Mouse (Mus musculus) adrenal gland, postnatal 36 days (tissue): ENCODE measurements around the gene Tnfaip2. TPM values are rescaled to one million over a fixed set of nuclear protein-coding genes. Genes with fewer than 3 reads are reported as not detected.

ENCODE experiments used
- DNase-seq, 2 experiments: peaks; one replicate each; pipeline ENCODE4 v3.0.0; 2021; ENCODE audit warnings: mixed read lengths in 1 of 2
- long read RNA-seq, 2 experiments: library from polyadenylated mRNA; stranded (forward); transcript quantifications; one replicate each; pipeline ENCODE4 v2.0.0; 2021; ENCODE audit warnings: borderline sequencing depth in 2 of 2
- total RNA-seq, 2 experiments: library from RNA; stranded (reverse); gene quantifications; 2 replicates each; pipeline ENCODE4 v1.2.3; 2021

Tnfaip2 gene
- 10 to 100 TPM; 13.9 to 14.3 TPM for total RNA-seq
- long read RNA-seq, experiment 1, partial matches to known transcripts, result 2 of 7 reads
- long read RNA-seq, experiment 1, other reads (novel, unspliced or antisense), result 2 of 7 reads
- long read RNA-seq, experiment 2, partial matches to known transcripts, result 0 of 1 reads
- long read RNA-seq, experiment 2, other reads (novel, unspliced or antisense), result 0 of 1 reads

GRCm38 (mm10) chr12:111442309-111443010, at the start of gene Tnfaip2:
Gene Tnfaip2 (plus strand): TSS chr12:111442469.
- DNase-seq, result peak; percentile 89 to 92

GRCm38 (mm10) chr12:111394008-111394407, 48.3 kb upstream of the Tnfaip2 start:
- peak; percentile 60 to 70 for DNase-seq

- DNase-seq, result peak; percentile 51 to 59
Observed at GRCm38 (mm10) chr12:111396997-111397396, 45.3 kb upstream of the Tnfaip2 start.

- DNase-seq, result peak; percentile 76 to 83
Observed at GRCm38 (mm10) chr12:111401454-111402184, 40.6 kb upstream of the Tnfaip2 start.

GRCm38 (mm10) chr12:111404880-111405279, 37.4 kb upstream of the Tnfaip2 start:
- DNase-seq, result no peak

- DNase-seq, result no peak
Observed at GRCm38 (mm10) chr12:111406622-111407021, 35.6 kb upstream of the Tnfaip2 start, which contains the start of gene Lbhd2. Gene Lbhd2 (plus strand): TSS chr12:111406809.

GRCm38 (mm10) chr12:111409583-111409982, 32.7 kb upstream of the Tnfaip2 start:
- DNase-seq, result no peak

- no peak for DNase-seq
Observed at GRCm38 (mm10) chr12:111411631-111412355, 30.5 kb upstream of the Tnfaip2 start.

- DNase-seq, result no peak
Observed at GRCm38 (mm10) chr12:111412581-111413284, 29.5 kb upstream of the Tnfaip2 start.

GRCm38 (mm10) chr12:111413300-111413699, 29.0 kb upstream of the Tnfaip2 start:
- DNase-seq, result peak; percentile 94 to 96

GRCm38 (mm10) chr12:111416921-111417779, 25.1 kb upstream of the Tnfaip2 start, which contains the start of gene Exoc3l4:
Gene Exoc3l4 (plus strand): TSS chr12:111417017.
- no peak for DNase-seq

- DNase-seq, result no peak
Observed at GRCm38 (mm10) chr12:111419918-111420317, 22.4 kb upstream of the Tnfaip2 start.

GRCm38 (mm10) chr12:111420946-111421709, 21.1 kb upstream of the Tnfaip2 start:
- no peak for DNase-seq

GRCm38 (mm10) chr12:111422852-111423251, 19.4 kb upstream of the Tnfaip2 start:
- no peak for DNase-seq

GRCm38 (mm10) chr12:111423570-111424129, 18.6 kb upstream of the Tnfaip2 start:
- DNase-seq, result no peak

GRCm38 (mm10) chr12:111424547-111424946, 17.7 kb upstream of the Tnfaip2 start:
- DNase-seq, result no peak

- peak; percentile 86 to 90 for DNase-seq
Observed at GRCm38 (mm10) chr12:111425258-111425657, 17.0 kb upstream of the Tnfaip2 start.

GRCm38 (mm10) chr12:111425789-111426460, 16.3 kb upstream of the Tnfaip2 start:
- DNase-seq, result peak; percentile 94
